Mouse (Mus musculus) limb, embryonic 10.5 days (tissue): ENCODE data around the gene Ttc28. TPM values are rescaled to one million over a fixed set of nuclear protein-coding genes. Genes with fewer than 3 reads are reported as not detected.
A peak's percentile ranks its signal among the peaks of the same experiment; 100 is the strongest.

Experiments used
- microRNA counts: library from miRNA; unstranded; fragments of <30 nt; microRNA quantifications from one replicate; lab custom pipeline; 2017
- microRNA-seq: library from miRNA; unstranded; fragments of <30 nt; microRNA quantifications from one replicate; pipeline ENCODE4, GENCODE M21; 2017
- polyA plus RNA-seq: library from polyadenylated mRNA; unstranded; fragments of >200 nt; fragmentation: Nextera tagmentation; extraction: Ambion mirVana; gene quantifications from 2 replicates; pipeline ENCODE4 v1.2.1, GENCODE M21; 2016

The Ttc28 gene
- polyA plus RNA-seq, 1 experiment from 2014 or later, result 15.1 TPM

MicroRNAs within 50 kb of the gene (microRNA counts, 519-probe panel; counts per million panel counts)
- microRNA mmu-miR-701 (lab: Ali Mortazavi, UCI), result 684 counts per million, percentile 72 among the panel's probes with 10 or more counts

Small RNA genes within 50 kb of the gene (microRNA-seq; reads per million reads assigned to microRNA genes)
- 91.1 reads per million, percentile 47 among the genes with 10 or more reads in this experiment for gene Mir701

Other genes with a start within 250 kb of the Ttc28 start
- gene Noc4l, start 226.4 kb upstream of the Ttc28 start, polyA plus RNA-seq, result 90.4 and 102 TPM in 2 replicates
- 38.1 and 51.8 TPM in 2 replicates for gene Ddx51, start 226.4 kb upstream of the Ttc28 start, polyA plus RNA-seq
- 60.8 and 64.0 TPM in 2 replicates for gene Ep400, start 109.1 kb upstream of the Ttc28 start, polyA plus RNA-seq
- gene Pus1, start 99.1 kb upstream of the Ttc28 start, polyA plus RNA-seq, result 44.2 and 58.7 TPM in 2 replicates
- gene Ulk1, start 69.7 kb upstream of the Ttc28 start, polyA plus RNA-seq, result 27.5 and 32.2 TPM in 2 replicates
- 27.3 and 33.6 TPM in 2 replicates for gene Hscb, start 40.0 kb upstream of the Ttc28 start, polyA plus RNA-seq
- 40.8 and 45.1 TPM in 2 replicates for gene Chek2, start 39.8 kb upstream of the Ttc28 start, polyA plus RNA-seq